Mouse (Mus musculus) ES-E14 (cell line): ENCODE data around the gene Setx. TPM values are rescaled to one million over a fixed set of nuclear protein-coding genes. Genes with fewer than 3 reads are reported as not detected.

ENCODE experiments used
- DNase-seq: peaks from one replicate; pipeline ENCODE4 v3.0.0-alpha.2; 2013; ENCODE audit warnings: low read depth, low spot score
- H3K27ac ChIP-seq: 2 replicates; pipeline ENCODE4 v1.5.1; 2012; ENCODE audit warnings: low read depth, mild to moderate bottlenecking, low read length, moderate library complexity, mixed read lengths; ENCODE audit not compliant: poor library complexity, insufficient read depth, severe bottlenecking
- H3K36me3 ChIP-seq: 2 replicates; pipeline ENCODE4 v1.6.1; 2012; ENCODE audit warnings: mild to moderate bottlenecking, low read length, moderate library complexity, mixed read lengths; ENCODE audit not compliant: control insufficient read depth, poor library complexity, insufficient read depth, severe bottlenecking
- H3K4me1 ChIP-seq, 2 experiments: fragments of 150-350 bp in 1 of 2; sonication (generic) in 1 of 2; 2 replicates each; pipeline ENCODE4 v1.6.1; 2012; ENCODE audit warnings: low read length in 2 of 2, mild to moderate bottlenecking in 1 of 2, mixed read lengths in 1 of 2; ENCODE audit not compliant: control insufficient read depth in 2 of 2, insufficient read depth in 2 of 2, poor library complexity in 1 of 2
- H3K4me3 ChIP-seq, 2 experiments: fragments of 150-350 bp in 1 of 2; sonication (generic) in 1 of 2; 2 replicates each; pipeline ENCODE4 v1.5.1; 2012; ENCODE audit warnings: low read length in 2 of 2, low read depth in 1 of 2, mild to moderate bottlenecking in 1 of 2, mixed read lengths in 1 of 2; ENCODE audit not compliant: insufficient read depth in 1 of 2, poor library complexity in 1 of 2, severe bottlenecking in 1 of 2
- H3K9ac ChIP-seq: 2 replicates; pipeline ENCODE4 v1.6.1; 2012; ENCODE audit warnings: low read depth, mild to moderate bottlenecking, low read length, mixed read lengths; ENCODE audit not compliant: poor library complexity, insufficient read depth, severe bottlenecking
- H3K9me3 ChIP-seq: fragments of 150-350 bp; sonication (generic); 2 replicates; pipeline ENCODE4 v1.6.1; 2012; ENCODE audit warnings: low read depth, mild to moderate bottlenecking, low read length; ENCODE audit not compliant: control insufficient read depth, insufficient read depth
- CHD2 ChIP-seq: IDR thresholded peaks from 2 replicates; pipeline ENCODE4 v1.6.1; 2014; ENCODE audit warnings: mild to moderate bottlenecking, low read depth, low read length, inconsistent platforms
- HCFC1 ChIP-seq: IDR thresholded peaks from 2 replicates; pipeline ENCODE4 v1.6.1; 2012; ENCODE audit warnings: low read length, inconsistent platforms, borderline replicate concordance; ENCODE audit not compliant: insufficient read depth
- MAFK ChIP-seq: IDR thresholded peaks from 2 replicates; pipeline ENCODE4 v1.6.1; 2014; ENCODE audit warnings: mild to moderate bottlenecking, low read depth, low read length, inconsistent platforms; ENCODE audit not compliant: insufficient read depth
- ZC3H11A ChIP-seq: IDR thresholded peaks from 2 replicates; pipeline ENCODE4 v1.6.1; 2012; ENCODE audit warnings: low read depth, mild to moderate bottlenecking, inconsistent platforms, low read length, borderline replicate concordance
- ZNF384 ChIP-seq: IDR thresholded peaks from 2 replicates; pipeline ENCODE4 v1.6.1; 2012; ENCODE audit warnings: low read depth, low read length, inconsistent platforms
- in situ Hi-C, 2 experiments: fragments of 600-800 bp; cut with MboI; formaldehyde crosslinking; loops; one replicate each; pipeline ENCODE4 v1.15.1; 2025; ENCODE audit warnings: low sequenced_read_pairs in 2 of 2, inconsistent platforms in 1 of 2; ENCODE audit not compliant: unreplicated experiment in 2 of 2
- total RNA-seq: library from RNA; depleted of rRNA; stranded (reverse); fragments of 300-350 nt; gene quantifications from 2 replicates; pipeline ENCODE4 v1.2.3, GENCODE M21; 2012

Setx gene
- total RNA-seq, 1 experiment = 123 TPM

GRCm38 (mm10) chr2:29193819-29194546 lies 70.0 kb downstream of the Setx start:
- Histone ChIP-seq H3K9me3 (no peaks in the 10 kb centered on the region), H3K9ac (no peak overlapping the region), H3K4me1 (peaks cover 0 to 8% of the 10 kb centered on the region in 2 experiments; a peak in 1 of 4 replicates), H3K4me3 (peak overlapping the region; percentile 12 to 17; a peak in 3 of 4 replicates), H3K27ac (no peak overlapping the region), H3K36me3 (no peaks in the 10 kb centered on the region)
- in situ Hi-C loops = no loop called here
- no peak for DNase-seq
- TF ChIP-seq CHD2 (no peak), MAFK (no peak), ZNF384 (0 out of 2 replicates have a peak, but pooled peaks have one; percentile 22), ZC3H11A (no peak), HCFC1 (no peak)

- Histone ChIP-seq H3K27ac (no peak overlapping the region), H3K4me3 (peak overlapping the region; percentile 78 to 85), H3K36me3 (no peaks in the 10 kb centered on the region), H3K4me1 (peaks cover 0 to 8% of the 10 kb centered on the region in 2 experiments; a peak in 1 of 4 replicates), H3K9me3 (no peaks in the 10 kb centered on the region), H3K9ac (peak overlapping the region; percentile 73)
- peak; percentile 34 for DNase-seq
- TF ChIP-seq MAFK (no peak), HCFC1 (no peak), ZNF384 (no peak), CHD2 (no peak), ZC3H11A (no peak)
- in situ Hi-C loops = no loop called here
Measured at GRCm38 (mm10) chr2:29194547-29195463, 70.8 kb downstream of the Setx start.

DNA sequence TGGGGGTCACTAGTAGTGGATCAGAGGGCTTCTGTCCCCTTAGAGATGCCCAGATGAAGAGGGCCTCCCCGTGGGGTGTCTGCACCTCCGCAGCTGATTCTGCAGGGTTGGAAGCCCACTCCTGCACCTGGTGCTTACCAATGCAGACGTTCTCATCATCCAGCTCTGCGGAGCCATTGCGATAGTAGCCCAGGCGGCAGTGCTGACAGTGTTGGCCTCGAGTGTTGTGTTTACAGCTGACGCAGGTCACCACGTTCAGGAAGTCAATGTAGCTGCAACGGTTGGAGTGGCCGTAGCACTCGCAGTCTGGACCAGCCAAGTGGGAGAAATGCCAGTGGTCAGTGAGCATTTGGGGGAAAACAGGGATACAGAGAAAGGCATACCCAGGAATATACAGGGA lies 72.9 kb downstream of the Setx start:
- Histone ChIP-seq H3K9ac (no peak overlapping the region), H3K9me3 (no peaks in the 10 kb centered on the region), H3K27ac (no peak overlapping the region), H3K4me3 (no peak overlapping the region), H3K36me3 (no peaks in the 10 kb centered on the region), H3K4me1 (peaks cover 0 to 8% of the 10 kb centered on the region in 2 experiments; a peak in 1 of 4 replicates)
- TF ChIP-seq ZC3H11A = no peak
- no peak for TF ChIP-seq HCFC1
- TF ChIP-seq MAFK = no peak
- TF ChIP-seq ZNF384 = no peak
- no peak for TF ChIP-seq CHD2
- DNase-seq = no peak
- in situ Hi-C loops = no loop called here

DNA sequence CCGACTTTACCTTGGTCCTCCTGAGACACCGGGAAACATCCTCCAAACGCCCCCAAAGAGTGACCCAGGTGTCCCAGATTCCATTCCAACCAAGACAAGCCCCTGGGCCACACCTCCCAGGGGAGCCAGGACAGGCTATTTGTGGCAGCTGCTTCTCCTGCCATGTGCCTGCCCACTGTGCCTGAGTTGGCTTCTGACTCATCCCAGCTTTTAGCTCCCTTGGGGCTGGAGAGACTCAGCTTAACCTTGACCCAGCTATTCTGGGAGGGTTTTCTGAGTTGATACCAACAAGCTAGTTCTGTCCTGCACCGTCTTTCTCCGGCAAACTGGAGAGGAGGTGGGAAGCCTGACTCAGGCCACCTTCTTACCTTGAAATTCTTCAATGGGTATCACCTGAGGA lies 74.5 kb downstream of the Setx start:
- no peak overlapping the region for H3K9ac ChIP-seq
- no peak overlapping the region for H3K27ac ChIP-seq
- TF ChIP-seq ZC3H11A = no peak
- TF ChIP-seq MAFK = no peak
- no peak for TF ChIP-seq CHD2
- TF ChIP-seq ZNF384 = no peak
- no peak for TF ChIP-seq HCFC1
- peaks cover 0 to 10% of the 10 kb centered on the region in 2 experiments; a peak in 1 of 4 replicates for H3K4me1 ChIP-seq
- in situ Hi-C loops = no loop called here
- H3K36me3 ChIP-seq = no peaks in the 10 kb centered on the region
- H3K9me3 ChIP-seq = no peaks in the 10 kb centered on the region
- H3K4me3 ChIP-seq = no peak overlapping the region
- DNase-seq = no peak
